Mouse (Mus musculus) bone marrow macrophage, adult 2 months (primary cell): Measurements from ENCODE around the gene Sft2d1. TPM values are rescaled to one million over a fixed set of nuclear protein-coding genes. Genes with fewer than 3 reads are reported as not detected.

Experiments
- H3K27ac ChIP-seq: 2 replicates; pipeline ENCODE4 v1.5.1; 2012; ENCODE audit warnings: low read depth, low read length; ENCODE audit not compliant: insufficient read depth
- H3K4me1 ChIP-seq: 2 replicates; pipeline ENCODE4 v1.6.1; 2012; ENCODE audit warnings: low read length; ENCODE audit not compliant: control insufficient read depth, insufficient read depth
- H3K4me3 ChIP-seq: 2 replicates; pipeline ENCODE4 v1.5.1; 2012; ENCODE audit warnings: mild to moderate bottlenecking, low read length, moderate library complexity; ENCODE audit not compliant: insufficient read depth
- CTCF ChIP-seq: IDR thresholded peaks from 2 replicates; pipeline ENCODE4 v1.5.1; 2012; ENCODE audit warnings: low read depth, mild to moderate bottlenecking, low read length, moderate library complexity
- POLR2A ChIP-seq: IDR thresholded peaks from 2 replicates; pipeline ENCODE4 v1.6.1; 2012; ENCODE audit warnings: mild to moderate bottlenecking, low read depth, low read length, borderline replicate concordance
- polyA plus RNA-seq: library from polyadenylated mRNA; stranded (reverse); fragments of >200 nt; gene quantifications from 2 replicates; pipeline ENCODE4 v1.2.4, GENCODE M21; 2012; ENCODE audit not compliant: missing spikeins, insufficient read depth, insufficient read length

Gene Sft2d1
- polyA plus RNA-seq, 1 experiment = 161 TPM

GRCm38 (mm10) chr17:8283526-8284253 is 27.2 kb upstream of the Sft2d1 start:
- peak overlapping the region; percentile 88 for H3K27ac ChIP-seq
- TF ChIP-seq POLR2A = peak; percentile 53; the same call in 1 of the 2 replicates
- TF ChIP-seq CTCF = no peak
- H3K4me1 ChIP-seq = peaks cover 8% of the 10 kb centered on the region
- peak overlapping the region; percentile 98 for H3K4me3 ChIP-seq

GRCm38 (mm10) chr17:8284254-8284661 is 26.6 kb upstream of the Sft2d1 start:
- Histone ChIP-seq H3K4me3 (peak overlapping the region; percentile 98), H3K27ac (peak overlapping the region; percentile 50; the same call in 1 of the 2 replicates), H3K4me1 (peaks cover 8% of the 10 kb centered on the region)
- TF ChIP-seq POLR2A (no peak), CTCF (no peak)

GRCm38 (mm10) chr17:8285056-8285455 is 25.8 kb upstream of the Sft2d1 start:
- Histone ChIP-seq H3K4me1 (peaks cover 11% of the 10 kb centered on the region), H3K4me3 (peak overlapping the region; percentile 98), H3K27ac (no peak overlapping the region)
- TF ChIP-seq POLR2A (no peak), CTCF (no peak)

DNA sequence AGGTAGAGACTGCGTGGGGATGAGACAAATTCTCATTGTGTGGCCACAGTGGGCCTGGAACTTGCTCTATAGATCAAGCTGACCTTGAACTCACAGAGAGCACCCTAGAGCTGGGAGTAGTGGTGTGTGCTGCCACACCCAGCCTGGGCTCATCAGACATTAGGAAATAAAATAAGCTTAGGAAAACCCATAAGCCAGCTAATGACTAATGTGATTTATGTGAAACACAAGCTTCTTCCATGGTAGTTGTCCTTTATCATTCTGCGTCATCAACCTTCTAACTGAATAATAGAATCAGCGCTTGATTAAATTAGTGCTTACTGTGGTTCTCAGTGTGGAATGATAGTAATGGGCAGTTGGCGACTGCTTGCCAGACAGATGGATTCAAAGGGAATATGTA is 23.9 kb upstream of the Sft2d1 start:
- Histone ChIP-seq H3K27ac (no peak overlapping the region), H3K4me3 (no peak overlapping the region), H3K4me1 (peaks cover 19% of the 10 kb centered on the region)
- TF ChIP-seq CTCF (no peak), POLR2A (no peak)

DNA sequence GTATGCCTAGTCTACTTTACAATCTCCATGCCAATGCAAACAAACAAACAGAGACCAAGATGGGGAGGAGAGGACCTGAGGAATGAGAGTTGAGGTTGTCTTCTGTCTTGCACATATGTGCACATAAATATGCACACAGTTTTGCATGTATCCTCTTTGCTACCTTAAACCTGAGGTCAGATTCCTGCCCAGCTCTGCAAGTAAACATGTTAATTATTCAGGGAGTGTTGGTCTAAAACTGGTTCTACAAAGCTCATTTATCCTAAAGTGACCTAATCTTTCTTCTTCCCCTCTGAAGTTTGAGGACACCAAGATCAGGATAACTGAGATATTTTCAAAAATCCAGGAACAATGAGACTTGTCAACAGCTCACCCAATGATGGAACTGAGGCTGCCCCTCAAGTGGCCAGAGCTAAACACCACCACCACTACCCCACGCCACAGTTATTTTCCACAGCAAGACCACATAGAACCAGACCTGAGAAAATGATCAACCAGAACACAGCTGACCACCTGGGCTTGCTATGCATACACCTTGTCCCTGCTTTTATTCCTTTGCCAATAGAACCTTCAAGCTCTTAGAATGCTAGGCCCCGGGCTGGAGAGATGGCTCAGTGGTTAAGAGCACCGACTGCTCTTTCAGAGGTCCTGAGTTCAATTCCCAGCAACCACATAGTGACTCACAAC is 20.8 kb upstream of the Sft2d1 start:
- TF ChIP-seq CTCF (no peak), POLR2A (no peak)
- Histone ChIP-seq H3K27ac (peak overlapping the region; percentile 7; the same call in 1 of the 2 replicates), H3K4me1 (peaks cover 17% of the 10 kb centered on the region), H3K4me3 (no peak overlapping the region)

DNA sequence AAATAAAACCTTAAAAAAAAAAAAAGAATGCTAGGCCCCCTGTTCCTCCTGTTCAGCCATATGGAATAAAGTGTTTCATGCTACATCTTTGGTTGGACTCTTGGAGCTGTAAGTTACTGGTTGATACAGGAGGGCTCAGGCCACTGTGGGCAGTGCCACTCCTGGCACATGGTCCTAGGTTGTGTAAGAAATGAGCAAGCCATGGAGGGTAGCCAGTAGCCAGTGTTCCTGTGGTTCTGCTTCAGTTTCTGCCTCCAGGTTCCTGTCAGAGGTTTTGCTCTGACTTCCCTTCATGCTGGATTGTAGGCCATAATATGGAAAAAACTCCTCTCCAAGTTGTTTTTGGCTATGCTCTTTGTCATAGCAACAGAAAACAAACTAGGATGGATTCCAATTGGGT is 20.2 kb upstream of the Sft2d1 start:
- TF ChIP-seq CTCF = no peak
- no peak for TF ChIP-seq POLR2A
- H3K27ac ChIP-seq = no peak overlapping the region

DNA sequence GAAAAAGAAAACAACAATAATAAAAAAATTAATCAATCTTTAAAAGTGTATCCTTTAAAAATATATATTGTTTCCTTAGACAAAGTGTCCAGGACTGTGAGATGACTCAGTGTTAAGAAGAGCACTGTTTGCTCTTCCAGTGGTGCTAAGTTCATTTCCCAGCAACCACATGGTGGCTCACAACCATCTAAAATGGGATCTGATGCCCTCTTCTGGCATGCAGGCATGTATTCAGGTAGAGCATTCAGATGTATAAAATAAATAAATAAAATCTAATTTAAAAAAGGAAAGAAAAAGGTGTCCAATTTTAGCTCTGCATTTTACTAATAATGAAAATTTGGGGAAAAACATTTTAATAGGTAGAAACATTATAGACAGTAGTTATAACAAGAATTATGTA is 15.1 kb upstream of the Sft2d1 start:
- no peak overlapping the region for H3K4me3 ChIP-seq
- peaks cover 4% of the 10 kb centered on the region; the same call in 1 of the 2 replicates for H3K4me1 ChIP-seq
- TF ChIP-seq CTCF = no peak
- TF ChIP-seq POLR2A = no peak
- H3K27ac ChIP-seq = no peak overlapping the region

More for the DNA sequence above, 20.2 kb upstream of the Sft2d1 start:
- Histone ChIP-seq H3K4me1 (peaks cover 14% of the 10 kb centered on the region), H3K4me3 (no peak overlapping the region)

GRCm38 (mm10) chr17:8296313-8296844 is 14.5 kb upstream of the Sft2d1 start:
- H3K4me3 ChIP-seq = no peak overlapping the region
- no peaks in the 10 kb centered on the region for H3K4me1 ChIP-seq
- H3K27ac ChIP-seq = no peak overlapping the region
- TF ChIP-seq POLR2A (no peak), CTCF (no peak)

DNA sequence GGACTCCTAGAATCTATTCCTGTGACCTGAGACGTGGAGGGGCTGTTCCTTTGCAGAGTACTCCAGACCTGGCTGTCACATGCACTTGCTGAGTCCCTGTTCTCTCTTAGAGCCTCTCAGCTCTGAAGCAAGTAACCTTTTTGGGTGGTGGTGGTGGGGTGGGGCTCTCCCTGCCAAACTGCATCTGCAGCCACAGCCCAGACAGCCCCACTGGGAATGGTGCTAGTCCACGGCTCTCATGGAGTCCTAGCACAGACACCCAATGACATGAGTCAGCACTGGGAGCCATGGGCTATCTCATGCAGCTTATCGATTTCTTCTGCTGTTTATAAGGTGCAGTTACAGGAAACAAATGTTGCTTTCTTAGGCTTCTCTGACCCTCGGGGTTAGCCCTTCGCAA is 13.2 kb upstream of the Sft2d1 start:
- Histone ChIP-seq H3K4me1 (peaks cover 2% of the 10 kb centered on the region), H3K4me3 (no peak overlapping the region), H3K27ac (no peak overlapping the region)
- TF ChIP-seq POLR2A = no peak
- TF ChIP-seq CTCF = no peak

GRCm38 (mm10) chr17:8298281-8298680 is 12.6 kb upstream of the Sft2d1 start:
- H3K27ac ChIP-seq = no peak overlapping the region

DNA sequence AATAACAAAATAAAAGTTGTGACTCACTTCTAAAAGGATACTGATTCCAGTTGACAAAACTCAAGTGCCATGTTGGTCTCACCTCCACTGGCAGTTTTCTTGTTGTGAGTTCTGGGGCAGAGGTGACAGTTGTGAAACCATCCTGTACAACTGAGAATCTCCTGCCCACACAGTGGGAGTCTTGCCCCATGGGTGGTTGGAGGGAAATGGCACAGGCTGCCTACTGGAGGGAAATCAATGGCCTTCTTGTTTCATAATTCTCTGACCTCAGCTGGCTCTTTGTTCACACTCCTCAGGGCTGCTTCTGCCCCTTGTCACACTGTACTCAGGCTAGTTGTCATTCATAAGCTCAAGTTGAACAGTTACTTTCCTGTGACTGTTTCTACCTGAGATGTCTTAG is 11.4 kb upstream of the Sft2d1 start:
- Histone ChIP-seq H3K4me3 (no peak overlapping the region), H3K4me1 (peaks cover 19% of the 10 kb centered on the region), H3K27ac (no peak overlapping the region)
- TF ChIP-seq POLR2A (no peak), CTCF (no peak)

More at GRCm38 (mm10) chr17:8298281-8298680, 12.6 kb upstream of the Sft2d1 start:
- TF ChIP-seq POLR2A (no peak), CTCF (no peak)
- no peak overlapping the region for H3K4me3 ChIP-seq
- peaks cover 8% of the 10 kb centered on the region for H3K4me1 ChIP-seq
